Mouse (Mus musculus): Measurements from ENCODE around the gene 1520401A03Rik. TPM values are rescaled to one million over a fixed set of nuclear protein-coding genes. Genes with fewer than 3 reads are reported as not detected.

Gene 1520401A03Rik
- total RNA-seq, 2 experiments from 2014 or later = 0.16 to 0.19 TPM

GRCm38 (mm10) chr17:23704741-23705140 is 17.8 kb downstream of the 1520401A03Rik start:
- DNase-seq (ENCODE audit: low spot score in 2 of 2) = peak; percentile 22 to 33

GRCm38 (mm10) chr17:23703301-23703700 is 19.3 kb downstream of the 1520401A03Rik start:
- no peak for DNase-seq (ENCODE audit: low spot score in 2 of 2)

- peak; percentile 85 to 93 for DNase-seq (ENCODE audit: low spot score in 2 of 2)
These were observed 22.5 kb downstream of the 1520401A03Rik start for GRCm38 (mm10) chr17:23700079-23700478.

- peak; percentile 36 to 54 for DNase-seq (ENCODE audit: low spot score in 2 of 2)
These were observed 23.2 kb downstream of the 1520401A03Rik start for GRCm38 (mm10) chr17:23699131-23700077.

- no peak for DNase-seq (ENCODE audit: low spot score in 2 of 2)
These were observed 26.8 kb downstream of the 1520401A03Rik start for GRCm38 (mm10) chr17:23695801-23696200.

- DNase-seq (ENCODE audit: low spot score in 2 of 2) = no peak
These were observed 28.1 kb downstream of the 1520401A03Rik start for GRCm38 (mm10) chr17:23694491-23694890.

GRCm38 (mm10) chr17:23683856-23684672 is 38.5 kb downstream of the 1520401A03Rik start, which contains the start of gene Cldn9:
Gene Cldn9, minus strand, starts transcription at chr17:23684026.
- DNase-seq (ENCODE audit: low spot score in 2 of 2) = no peak

- no peak for DNase-seq (ENCODE audit: low spot score in 2 of 2)
These were observed 39.4 kb downstream of the 1520401A03Rik start for GRCm38 (mm10) chr17:23683226-23683625.

GRCm38 (mm10) chr17:23682530-23682929 is 40.1 kb downstream of the 1520401A03Rik start:
- DNase-seq (ENCODE audit: low spot score in 2 of 2) = no peak

GRCm38 (mm10) chr17:23682092-23682491 is 40.5 kb downstream of the 1520401A03Rik start:
- no peak for DNase-seq (ENCODE audit: low spot score in 2 of 2)

- no peak for DNase-seq (ENCODE audit: low spot score in 2 of 2)
These were observed 41.5 kb downstream of the 1520401A03Rik start for GRCm38 (mm10) chr17:23681086-23681485.

- DNase-seq (ENCODE audit: low spot score in 2 of 2) = no peak
These were observed 42.2 kb downstream of the 1520401A03Rik start for GRCm38 (mm10) chr17:23680336-23680735.

GRCm38 (mm10) chr17:23679127-23679835 is 43.3 kb downstream of the 1520401A03Rik start, which contains the start of gene Cldn6:
Gene Cldn6, plus strand, starts transcription at chr17:23679249.
- DNase-seq (ENCODE audit: low spot score in 2 of 2) = no peak

- peak; percentile 67 to 82 for DNase-seq (ENCODE audit: low spot score in 2 of 2)
These were observed 45.3 kb downstream of the 1520401A03Rik start, which contains the start of gene Tnfrsf12a for GRCm38 (mm10) chr17:23677236-23677679. Gene Tnfrsf12a, minus strand, starts transcription at chr17:23677468.

GRCm38 (mm10) chr17:23676473-23677031 is 46.0 kb downstream of the 1520401A03Rik start:
- DNase-seq (ENCODE audit: low spot score in 2 of 2) = no peak

GRCm38 (mm10) chr17:23675564-23676281 is 46.9 kb downstream of the 1520401A03Rik start:
- DNase-seq (ENCODE audit: low spot score in 2 of 2) = no peak

GRCm38 (mm10) chr17:23675127-23675526 is 47.5 kb downstream of the 1520401A03Rik start:
- DNase-seq (ENCODE audit: low spot score in 2 of 2) = peak in 1 of 2 experiments; percentile 42

GRCm38 (mm10) chr17:23674271-23674952 is 48.2 kb downstream of the 1520401A03Rik start:
- DNase-seq (ENCODE audit: low spot score in 2 of 2) = no peak

Measured in left cerebral cortex, adult 18-20 months (tissue).